Mouse (Mus musculus) G1E (cell line): Measurements from ENCODE around the gene Calcr. TPM values are rescaled to one million over a fixed set of nuclear protein-coding genes. Genes with fewer than 3 reads are reported as not detected.

Experiments used
- ATAC-seq: 2 replicates; pipeline ENCODE4 v1.8.0; 2016; ENCODE audit warnings: mild to moderate bottlenecking; ENCODE audit not compliant: insufficient number of reproducible peaks, poor library complexity, low FRiP score, severe bottlenecking; ENCODE audit errors: extremely low read depth
- DNase-seq: peaks from one replicate; pipeline ENCODE4 v3.0.0; 2012; ENCODE audit warnings: low spot score
- H3K27me3 ChIP-seq: 2 replicates; pipeline ENCODE4 v1.6.1; 2012; ENCODE audit warnings: mild to moderate bottlenecking, low read length, inconsistent platforms; ENCODE audit not compliant: insufficient read depth
- H3K36me3 ChIP-seq: replicated peaks from 2 replicates; pipeline ENCODE3; 2012; ENCODE audit warnings: mild to moderate bottlenecking, inconsistent platforms
- H3K4me1 ChIP-seq: 2 replicates; pipeline ENCODE4 v1.6.1; 2012; ENCODE audit warnings: low read depth, low read length, inconsistent platforms, mixed read lengths; ENCODE audit not compliant: insufficient read depth
- H3K4me3 ChIP-seq: 2 replicates; pipeline ENCODE4 v1.5.1; 2012; ENCODE audit warnings: low read depth, mild to moderate bottlenecking, inconsistent platforms, low read length, moderate library complexity, mixed read lengths
- H3K9me3 ChIP-seq: replicated peaks from 2 replicates; pipeline ENCODE4 v1.6.1; 2012; ENCODE audit warnings: inconsistent platforms
- CTCF ChIP-seq: IDR thresholded peaks from 2 replicates; pipeline ENCODE4 v1.5.1; 2012; ENCODE audit warnings: low read depth, low read length, inconsistent platforms, mixed read lengths
- GATA1 ChIP-seq: IDR thresholded peaks from 2 replicates; pipeline ENCODE4 v1.6.1; 2012; ENCODE audit warnings: borderline replicate concordance, low read length, inconsistent platforms, mixed read lengths
- GATA2 ChIP-seq: IDR thresholded peaks from 2 replicates; pipeline ENCODE4 v1.6.1; 2012; ENCODE audit warnings: low read depth, low read length, inconsistent platforms, borderline replicate concordance
- POLR2AphosphoS5 ChIP-seq: IDR thresholded peaks from 2 replicates; pipeline ENCODE4 v1.6.1; 2012; ENCODE audit warnings: low read depth, low read length, inconsistent platforms; ENCODE audit not compliant: insufficient replicate concordance
- TAL1 ChIP-seq: conservative IDR thresholded peaks from 2 replicates; pipeline ENCODE4 v1.6.1; 2012; ENCODE audit warnings: low read depth, low read length, inconsistent platforms, mixed read lengths
- polyA plus RNA-seq: library from polyadenylated mRNA; stranded (reverse); fragments of >175 nt; gene quantifications from 2 replicates; pipeline ENCODE4 v1.2.3, GENCODE M21; 2012
- total RNA-seq, 2 experiments: library from RNA; stranded (forward) in 1 of 2; stranded (reverse) in 1 of 2; fragments of 200-1000 nt in 1 of 2; fragments of >200 nt in 1 of 2; fragmentation: Nextera tagmentation in 1 of 2; gene quantifications; 2 replicates each; pipeline ENCODE4 v1.2.3; 2014 to 2017

Gene Calcr
- total and polyA plus RNA-seq, 3 experiments = not detected

DNA sequence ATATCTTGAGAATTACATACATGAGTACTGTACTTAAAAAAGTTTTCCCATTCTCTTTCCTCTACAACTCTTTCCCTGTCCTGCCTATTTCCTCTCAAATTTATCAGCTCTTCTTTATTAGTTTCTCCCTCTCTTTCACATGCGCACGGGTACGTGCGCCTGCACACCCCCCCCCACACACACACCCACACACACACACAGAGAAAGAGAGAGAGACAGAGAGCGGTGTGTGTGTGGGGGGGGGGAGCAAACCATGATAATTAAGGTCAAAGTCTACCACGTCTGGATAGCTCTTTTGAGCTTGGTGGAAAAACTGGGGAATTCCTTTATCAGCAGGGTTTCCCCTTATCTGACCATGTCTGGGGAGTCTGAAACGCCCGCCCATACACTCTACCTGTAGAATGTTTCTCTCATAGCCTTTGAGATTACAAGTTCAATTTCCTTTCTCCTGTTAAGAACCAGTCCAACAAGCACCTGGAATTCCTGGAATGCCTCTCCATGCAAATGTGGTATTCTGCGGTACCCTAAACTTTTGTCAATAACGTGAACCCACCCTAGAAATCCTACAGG, 100.3 kb downstream of the Calcr start:
- Histone ChIP-seq H3K36me3 (no peaks in the 10 kb centered on the region), H3K9me3 (no peaks in the 10 kb centered on the region), H3K27me3 (no peaks in the 10 kb centered on the region), H3K4me1 (no peaks in the 10 kb centered on the region), H3K4me3 (no peak overlapping the region)
- DNase-seq (no peak), ATAC-seq (no peak)
- TF ChIP-seq TAL1 = no peak
- no peak for TF ChIP-seq GATA1
- no peak for TF ChIP-seq GATA2
- TF ChIP-seq CTCF = no peak
- no peak for TF ChIP-seq POLR2AphosphoS5

DNA sequence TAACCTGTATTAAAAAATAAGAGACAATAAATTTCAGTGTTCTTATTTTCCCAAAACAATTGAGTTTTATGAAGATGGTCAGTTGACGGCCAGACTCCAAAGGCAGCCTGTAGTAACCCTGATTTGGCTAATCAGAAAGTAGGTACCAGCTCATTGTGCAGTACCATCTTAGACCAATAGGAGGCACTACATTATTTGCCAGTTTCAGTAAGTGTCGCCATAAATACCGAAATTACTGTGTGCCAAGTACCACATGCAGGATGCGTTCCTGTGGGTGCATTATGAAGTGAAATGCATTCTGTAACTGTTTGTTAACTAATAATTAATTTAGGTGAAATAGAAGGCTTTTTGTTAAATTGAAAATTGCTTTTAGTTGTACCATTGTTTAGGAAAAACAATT, 106.1 kb downstream of the Calcr start:
- ATAC-seq (no peak), DNase-seq (no peak)
- TF ChIP-seq GATA1 (no peak), CTCF (peak; percentile 36; the same call in 1 of the 2 replicates)
- no peak overlapping the region for H3K4me3 ChIP-seq
- H3K36me3 ChIP-seq = no peaks in the 10 kb centered on the region
- H3K9me3 ChIP-seq = no peaks in the 10 kb centered on the region
- no peaks in the 10 kb centered on the region for H3K27me3 ChIP-seq
- H3K4me1 ChIP-seq = no peaks in the 10 kb centered on the region

Other genes with a start within 250 kb of the Calcr start
- gene Tfpi2, start 224.2 kb upstream of the Calcr start, total RNA-seq (2014; fragmentation: Nextera tagmentation) = not detected in 2 replicates
- gene Tfpi2, start 224.2 kb upstream of the Calcr start, total RNA-seq (2017) = not detected in 2 replicates
- not detected in 2 replicates for gene Tfpi2, start 224.2 kb upstream of the Calcr start, polyA plus RNA-seq
- gene Gngt1, start 229.1 kb upstream of the Calcr start, total RNA-seq (2014; fragmentation: Nextera tagmentation) = not detected in 2 replicates
- 0.27 TPM in 1 of 2 replicates, not detected in the other for gene Gngt1, start 229.1 kb upstream of the Calcr start, total RNA-seq (2017)
- gene Gngt1, start 229.1 kb upstream of the Calcr start, polyA plus RNA-seq = not detected in 2 replicates
- gene Gng11, start 239.2 kb upstream of the Calcr start, total RNA-seq (2014; fragmentation: Nextera tagmentation) = not detected in 2 replicates
- not detected in 2 replicates for gene Gng11, start 239.2 kb upstream of the Calcr start, total RNA-seq (2017)
- not detected in 2 replicates for gene Gng11, start 239.2 kb upstream of the Calcr start, polyA plus RNA-seq